ENCODE assay signal across 7 mouse cellular contexts in the genomic region with DNA sequence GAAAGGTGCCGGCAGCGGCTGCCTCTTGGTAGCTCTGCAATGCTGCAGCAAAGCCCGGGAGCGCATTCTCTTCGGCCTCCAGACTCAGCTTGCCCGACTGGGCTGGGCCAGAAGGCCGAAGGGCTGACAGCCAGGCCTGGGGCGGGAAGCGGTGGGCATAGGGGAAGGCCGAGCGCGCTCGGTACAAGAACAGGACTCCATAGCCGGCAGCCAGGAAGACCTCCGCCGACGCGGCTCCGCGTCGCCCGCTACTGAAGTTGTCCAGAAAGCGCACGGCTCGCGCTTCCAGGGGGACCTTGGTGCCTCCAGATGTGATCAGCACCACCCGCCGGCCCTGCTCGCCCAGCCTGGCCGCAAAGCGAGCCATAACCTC. TPM values are rescaled to one million over a fixed set of nuclear protein-coding genes. Genes with fewer than 3 reads are reported as not detected.
DNase-seq lines count a peak whose midpoint lies in the region; ATAC-seq and TF ChIP-seq lines count a peak whose summit lies in the region.

No protein-coding gene starts in this region.

- peak; percentile 26 for DNase-seq in liver, adult 2 months (ENCODE audit: extremely low read depth, low read depth, low spot score)
- DNase-seq in liver, result no peak
- DNase-seq in brain, adult 2 months (ENCODE audit: low read depth, low spot score), result peak; percentile 49
- no peak for DNase-seq in limb, embryonic 14.5 days (ENCODE audit: low spot score)
- no peak for DNase-seq in right cerebral cortex, postnatal 25 days

- peaks cover 7% of the 10 kb centered on the region; the same call in 1 of the 2 replicates for H3K36me3 ChIP-seq in liver, adult 2 months (ENCODE audit: control insufficient read depth, insufficient read depth, low read length)
- no peaks in the 10 kb centered on the region for H3K36me3 ChIP-seq in forebrain, embryonic 16.5 days (ENCODE audit: control insufficient read depth, insufficient read depth)
- H3K36me3 ChIP-seq in limb, embryonic 14.5 days (ENCODE audit: control insufficient read depth, insufficient read depth, low read length), result 0 out of 2 replicates have a peak, but pooled peaks cover 5% of the 10 kb centered on the region
- H3K36me3 ChIP-seq in neural tube, embryonic 13.5 days, result 0 out of 2 replicates have a peak, but pooled peaks cover 7% of the 10 kb centered on the region

- peak overlapping the region; percentile 95 for H3K9ac ChIP-seq in liver, adult 2 months (ENCODE audit: low read depth, low read length)
- peak overlapping the region; percentile 75 for H3K9ac ChIP-seq in forebrain, embryonic 16.5 days (replicated peaks; ENCODE audit: low read depth, low read length)
- H3K9ac ChIP-seq in limb, embryonic 14.5 days (ENCODE audit: low read depth, low read length, severe bottlenecking), result peak overlapping the region; percentile 73
- H3K9ac ChIP-seq in neural tube, embryonic 13.5 days, result peak overlapping the region; percentile 89

- no peak for TF ChIP-seq CTCF in liver, adult 2 months (IDR thresholded peaks at IDR 0.05; ENCODE audit: low read depth, low read length)

- TF ChIP-seq POLR2A in liver, adult 2 months (IDR thresholded peaks at IDR 0.05; ENCODE audit: extremely low read depth, insufficient read depth, low read length), result no peak
- no peak for TF ChIP-seq POLR2A in limb, embryonic 14.5 days (IDR thresholded peaks at IDR 0.05; ENCODE audit: borderline replicate concordance, extremely low read depth, insufficient read depth, insufficient read length)

- peak overlapping the region; percentile 94 for H3K4me3 ChIP-seq in liver, adult 2 months (ENCODE audit: insufficient read depth, low read depth, low read length)
- peak overlapping the region; percentile 77 for H3K4me3 ChIP-seq in forebrain, embryonic 16.5 days (replicated peaks; ENCODE audit: low read length)
- H3K4me3 ChIP-seq in limb, embryonic 14.5 days (replicated peaks; ENCODE audit: low read length), result peak overlapping the region; percentile 67
- peak overlapping the region; percentile 73 for H3K4me3 ChIP-seq in neural tube, embryonic 13.5 days

- H3K4me2 ChIP-seq in forebrain, embryonic 16.5 days (ENCODE audit: low read length), result peak overlapping the region; percentile 84
- H3K4me2 ChIP-seq in limb, embryonic 14.5 days (replicated peaks; ENCODE audit: low read depth, low read length, severe bottlenecking), result peak overlapping the region; percentile 86
- H3K4me2 ChIP-seq in neural tube, embryonic 13.5 days, result peak overlapping the region; percentile 90

- no peak; the same call in 1 of the 2 replicates for ATAC-seq in forebrain, embryonic 16.5 days
- ATAC-seq in limb, embryonic 14.5 days (ENCODE audit: low FRiP score, low read depth), result peak; percentile 56
- ATAC-seq in neural tube, embryonic 13.5 days (ENCODE audit: low read depth), result peak; percentile 76

- peaks cover 15% of the 10 kb centered on the region for H3K4me1 ChIP-seq in liver, adult 2 months (ENCODE audit: control insufficient read depth, insufficient read depth, low read length)
- H3K4me1 ChIP-seq in forebrain, embryonic 16.5 days (replicated peaks; ENCODE audit: control insufficient read depth, insufficient read depth, low read length), result peaks cover 11% of the 10 kb centered on the region
- H3K4me1 ChIP-seq in limb, embryonic 14.5 days (ENCODE audit: control insufficient read depth, insufficient read depth, low read length), result peaks cover 12% of the 10 kb centered on the region
- H3K4me1 ChIP-seq in neural tube, embryonic 13.5 days (replicated peaks), result peaks cover 20% of the 10 kb centered on the region

- H3K79me2 ChIP-seq in liver, adult 2 months (ENCODE audit: control insufficient read depth, insufficient read depth, low read length), result no peaks in the 10 kb centered on the region

- no peaks in the 10 kb centered on the region for H3K9me3 ChIP-seq in forebrain, embryonic 16.5 days (ENCODE audit: control insufficient read depth, low read length)
- no peaks in the 10 kb centered on the region for H3K9me3 ChIP-seq in limb, embryonic 14.5 days (ENCODE audit: control insufficient read depth, low read length)
- H3K9me3 ChIP-seq in neural tube, embryonic 13.5 days, result no peaks in the 10 kb centered on the region

- H3K27ac ChIP-seq in liver, adult 2 months (replicated peaks; ENCODE audit: insufficient read depth, low read depth, low read length), result peak overlapping the region; percentile 93
- H3K27ac ChIP-seq in forebrain, embryonic 16.5 days (ENCODE audit: low read length), result peak overlapping the region; percentile 86
- H3K27ac ChIP-seq in limb, embryonic 14.5 days (replicated peaks; ENCODE audit: low read depth, low read length), result peak overlapping the region; percentile 82
- H3K27ac ChIP-seq in neural tube, embryonic 13.5 days (replicated peaks), result peak overlapping the region; percentile 90

- WGBS in liver, adult 2 months, result under 1% methylated on average over 31 of the region's 31 CpGs
- WGBS in forebrain, embryonic 16.5 days, result 0% methylated on average over 31 of the region's 31 CpGs
- under 1% methylated on average over 31 of the region's 31 CpGs for WGBS in limb, embryonic 14.5 days
- WGBS in neural tube, embryonic 13.5 days, result under 1% methylated on average over 31 of the region's 31 CpGs

- H3K27me3 ChIP-seq in liver, adult 2 months (ENCODE audit: control insufficient read depth, insufficient read depth, low read length), result no peaks in the 10 kb centered on the region
- H3K27me3 ChIP-seq in forebrain, embryonic 16.5 days (replicated peaks; ENCODE audit: control insufficient read depth, insufficient read depth, low read length), result no peaks in the 10 kb centered on the region
- H3K27me3 ChIP-seq in limb, embryonic 14.5 days (ENCODE audit: control insufficient read depth, insufficient read depth, low read length), result no peaks in the 10 kb centered on the region
- H3K27me3 ChIP-seq in neural tube, embryonic 13.5 days, result no peaks in the 10 kb centered on the region

RNA-seq across cellular contexts. Expression of gene Ppcs, which starts 0.3 kb away (rescaled TPM):
- 17.8 and 19.9 TPM in 2 replicates for total RNA-seq in liver, adult 2 months (2014; rRNA removed)
- 26.4 and 26.8 TPM in 2 replicates for polyA plus RNA-seq in liver, adult 2 months (2012; rRNA removed)
- 16.2 and 16.4 TPM in 2 replicates for polyA plus RNA-seq in forebrain, embryonic 16.5 days (2015; fragmentation: Nextera tagmentation; extraction: Ambion mirVana)
- polyA plus RNA-seq in limb, embryonic 14.5 days (2012; rRNA removed), result 15.3 and 15.5 TPM in 2 replicates
- 28.4 and 29.1 TPM in 2 replicates for polyA plus RNA-seq in limb, embryonic 14.5 days (2014; fragmentation: Nextera tagmentation; extraction: Ambion mirVana)
- polyA plus RNA-seq in neural tube, embryonic 13.5 days (2015; fragmentation: Nextera tagmentation; extraction: Ambion mirVana), result 21.9 and 23.3 TPM in 2 replicates

RNA-seq across cellular contexts. Expression of gene Zmynd12, which starts 0.7 kb away (rescaled TPM):
- 0.20 and 0.28 TPM in 2 replicates for total RNA-seq in liver, adult 2 months (2014; rRNA removed)
- 0.10 and 0.15 TPM in 2 replicates for polyA plus RNA-seq in liver, adult 2 months (2012; rRNA removed)
- polyA plus RNA-seq in forebrain, embryonic 16.5 days (2015; fragmentation: Nextera tagmentation; extraction: Ambion mirVana), result 0.14 and 0.29 TPM in 2 replicates
- 0.19 and 0.29 TPM in 2 replicates for polyA plus RNA-seq in limb, embryonic 14.5 days (2012; rRNA removed)
- 0.22 and 0.29 TPM in 2 replicates for polyA plus RNA-seq in limb, embryonic 14.5 days (2014; fragmentation: Nextera tagmentation; extraction: Ambion mirVana)
- polyA plus RNA-seq in neural tube, embryonic 13.5 days (2015; fragmentation: Nextera tagmentation; extraction: Ambion mirVana), result 0.50 TPM in 1 of 2 replicates, not detected in the other

RNA-seq across cellular contexts. Expression of gene Ccdc30, which starts 6.6 kb away (rescaled TPM):
- 5.4 and 5.9 TPM in 2 replicates for total RNA-seq in liver, adult 2 months (2014; rRNA removed)
- 1.8 and 3.0 TPM in 2 replicates for polyA plus RNA-seq in liver, adult 2 months (2012; rRNA removed)
- polyA plus RNA-seq in forebrain, embryonic 16.5 days (2015; fragmentation: Nextera tagmentation; extraction: Ambion mirVana), result 11.4 and 15.5 TPM in 2 replicates
- polyA plus RNA-seq in limb, embryonic 14.5 days (2012; rRNA removed), result 2.5 TPM in 2 replicates
- 3.9 and 5.8 TPM in 2 replicates for polyA plus RNA-seq in limb, embryonic 14.5 days (2014; fragmentation: Nextera tagmentation; extraction: Ambion mirVana)
- polyA plus RNA-seq in neural tube, embryonic 13.5 days (2015; fragmentation: Nextera tagmentation; extraction: Ambion mirVana), result 17.3 and 17.9 TPM in 2 replicates

Comparison
In these comparisons a context has a peak if more than half of its experiments do, and no peak if none do; other contexts are left out.
1. DNase-seq: peak in liver, adult 2 months (single experiment) and brain, adult 2 months (single experiment); none in liver (single experiment), limb, embryonic 14.5 days (single experiment) and right cerebral cortex, postnatal 25 days (single experiment).
2. Peak in every context shown above with its lines, with median percentiles within 50 percentile points of each other: H3K27ac ChIP-seq, H3K4me3 ChIP-seq, H3K9ac ChIP-seq and H3K4me2 ChIP-seq.